Mouse (Mus musculus): Measurements from ENCODE around the gene Qrfp.
A peak's percentile ranks its signal among the peaks of the same experiment; 100 is the strongest.

Qrfp gene

GRCm38 (mm10) chr2:31815367-31815766 is 5.0 kb upstream of the Qrfp start:
- DNase-seq (ENCODE audit: extremely low spot score) = peak; percentile 67

DNA sequence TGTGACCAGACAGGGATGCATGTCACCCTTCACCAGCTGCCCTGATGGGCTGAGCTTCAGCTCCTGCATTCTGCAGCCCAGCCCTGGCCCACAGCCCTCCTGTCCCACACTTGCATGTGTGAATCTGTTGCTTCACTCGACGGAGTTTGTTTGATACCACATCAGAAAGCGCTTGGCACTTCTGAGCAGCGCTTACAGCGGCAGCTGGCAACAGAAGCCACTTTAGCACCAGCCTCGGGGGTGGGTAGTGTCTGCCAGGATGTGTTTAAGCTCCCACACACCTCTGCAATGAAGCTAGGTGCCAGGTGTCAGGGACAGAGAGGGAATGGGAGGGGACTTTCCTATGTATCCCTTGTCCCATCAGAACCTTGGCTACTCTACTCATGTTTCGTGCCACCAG is 4.3 kb upstream of the Qrfp start:
- DNase-seq (ENCODE audit: extremely low spot score) = no peak

- no peak for DNase-seq (ENCODE audit: extremely low spot score)
Measured at GRCm38 (mm10) chr2:31813641-31814040, 3.3 kb upstream of the Qrfp start.

DNA sequence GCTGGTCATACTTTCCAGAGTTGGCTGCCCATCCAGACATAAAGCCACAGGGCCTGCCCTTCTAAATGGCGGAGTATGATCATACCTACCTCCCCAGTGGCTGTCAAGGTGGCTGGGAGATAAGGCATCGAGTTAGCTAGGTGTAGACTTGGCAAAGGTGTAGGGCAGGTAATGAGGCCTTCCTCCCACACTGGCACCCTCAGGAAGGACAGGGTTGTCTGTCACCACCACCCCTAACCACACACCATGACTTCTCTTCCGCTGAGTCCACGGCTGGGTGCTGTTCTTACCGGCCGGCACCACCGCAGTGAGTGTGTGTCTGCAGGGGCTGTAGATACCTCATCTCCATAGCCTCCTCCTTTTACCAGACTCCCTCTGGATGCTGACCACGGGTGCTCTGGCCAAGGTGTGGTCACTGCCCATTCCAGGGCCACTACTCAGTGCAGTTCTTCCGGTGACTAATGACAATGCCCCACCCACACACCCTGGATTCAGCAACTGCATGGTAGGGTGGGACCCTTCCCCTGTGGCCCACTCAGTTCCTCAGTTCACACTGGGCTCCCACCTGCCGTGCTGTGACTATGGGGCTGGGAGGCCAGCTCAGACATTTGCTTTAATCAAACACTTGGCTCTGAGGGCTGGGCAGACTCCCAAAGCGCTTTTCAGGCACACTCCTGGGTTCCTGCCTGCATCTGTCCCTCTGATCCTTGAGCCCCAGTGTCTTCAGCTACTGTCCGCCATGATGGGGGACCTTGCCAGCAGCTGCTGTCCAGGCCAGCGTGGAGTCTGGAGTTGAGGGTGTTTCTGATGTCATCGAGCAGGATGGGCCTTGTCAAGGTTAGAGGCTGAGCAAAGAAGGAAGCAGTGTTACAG is 942 bp upstream of the Qrfp start:
- DNase-seq (ENCODE audit: extremely low spot score) = no peak

DNA sequence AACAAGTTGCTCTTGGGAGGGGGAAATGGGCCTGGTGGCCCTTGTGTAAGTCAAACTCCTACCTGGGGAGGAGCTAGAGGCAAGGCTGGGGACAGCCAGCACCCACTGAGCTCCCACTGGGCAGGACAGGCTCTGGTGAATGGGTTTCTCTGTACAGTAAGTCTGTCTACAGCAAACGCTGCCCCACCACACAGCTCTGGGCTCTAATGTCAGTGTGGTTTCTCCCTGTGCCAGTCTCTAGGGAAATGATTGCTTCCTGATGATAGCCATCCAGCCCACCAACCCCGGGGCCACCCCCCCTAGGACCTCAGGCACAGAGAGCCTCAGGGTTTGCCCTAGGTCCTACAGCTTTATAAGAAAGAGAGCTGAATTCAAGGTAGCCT is 1.0 kb downstream of the Qrfp start:
- no peak for DNase-seq (ENCODE audit: extremely low spot score)

GRCm38 (mm10) chr2:31808410-31809357 is 1.7 kb downstream of the Qrfp start:
- DNase-seq (ENCODE audit: extremely low spot score) = no peak

DNA sequence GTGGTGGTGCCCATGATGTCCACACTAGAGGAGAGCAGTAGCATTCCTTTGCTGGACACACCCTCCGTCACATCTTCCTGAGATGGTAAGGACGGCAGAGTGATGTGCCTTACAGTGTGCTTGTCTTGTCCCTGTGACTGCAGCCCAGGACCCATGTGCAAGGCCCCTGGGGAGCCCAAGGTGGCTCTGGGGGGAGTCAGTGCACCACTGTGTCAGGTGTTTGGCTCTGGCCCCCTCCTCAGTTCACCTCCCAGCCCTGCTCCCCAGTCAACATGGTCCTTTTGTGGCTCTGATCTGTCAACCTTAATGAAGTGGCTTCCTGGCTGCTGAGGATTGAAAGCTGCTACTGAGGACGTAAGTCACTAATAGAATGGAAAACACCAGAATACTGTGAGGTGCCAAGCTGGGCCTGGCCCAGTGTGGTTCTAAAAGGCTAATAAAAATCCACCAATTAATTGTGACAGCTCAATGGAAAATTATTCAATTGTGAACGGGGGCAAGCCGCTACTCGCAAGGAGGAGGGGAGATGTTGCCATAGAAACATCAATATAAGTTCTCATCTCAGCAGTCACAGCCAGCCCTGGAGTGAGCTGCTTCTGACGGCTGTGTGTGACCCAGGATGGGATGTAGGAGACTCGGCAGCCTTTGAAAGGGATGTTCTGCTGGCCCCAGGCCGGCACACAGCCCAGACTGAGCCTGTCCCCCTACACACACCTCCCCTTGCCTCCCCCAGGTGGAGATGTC is 3.6 kb downstream of the Qrfp start:
- no peak for DNase-seq (ENCODE audit: extremely low spot score)

- DNase-seq (ENCODE audit: extremely low spot score) = no peak
Measured at GRCm38 (mm10) chr2:31803480-31803879, 6.9 kb downstream of the Qrfp start.

DNA sequence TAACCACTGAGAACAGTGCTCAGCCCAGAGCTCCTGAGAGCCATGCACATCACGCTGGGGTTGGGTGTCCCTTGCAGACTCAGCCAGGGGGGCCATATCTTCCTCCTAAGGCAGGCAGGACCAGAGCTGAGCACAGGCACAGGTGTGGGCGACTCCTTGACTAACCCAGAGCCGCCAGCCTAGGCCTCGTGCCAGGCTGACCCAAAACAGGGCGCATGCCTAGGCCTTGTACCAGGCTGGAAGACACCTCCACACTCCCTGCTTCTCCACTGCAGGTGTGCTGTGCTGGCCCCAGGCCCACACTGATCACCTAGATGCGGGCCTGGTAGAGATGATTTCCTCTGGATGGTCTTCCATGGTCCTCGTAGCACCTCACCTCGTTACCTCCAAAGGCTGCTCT is 7.6 kb downstream of the Qrfp start:
- DNase-seq (ENCODE audit: extremely low spot score) = no peak

GRCm38 (mm10) chr2:31801416-31801815 is 9.0 kb downstream of the Qrfp start:
- DNase-seq (ENCODE audit: extremely low spot score) = no peak

DNA sequence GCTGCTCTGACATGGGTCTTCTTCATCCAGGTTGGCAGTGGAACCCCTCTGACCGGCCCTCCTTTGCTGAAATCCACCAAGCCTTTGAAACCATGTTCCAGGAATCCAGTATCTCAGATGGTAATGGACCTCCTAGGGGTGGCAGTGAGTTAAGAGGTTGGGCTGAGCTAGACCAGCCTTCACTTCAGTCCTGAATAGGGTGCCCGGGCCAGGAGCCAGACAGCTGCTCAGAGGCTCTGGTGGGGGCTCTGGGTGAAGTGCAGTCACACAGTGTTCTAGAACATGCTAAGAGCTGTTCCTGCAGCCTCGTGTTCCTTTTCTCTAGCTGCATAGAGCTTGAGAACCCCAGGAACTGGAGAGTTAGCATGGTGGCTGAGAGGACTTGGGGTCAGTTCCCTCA is 13.4 kb downstream of the Qrfp start:
- DNase-seq (ENCODE audit: extremely low spot score) = no peak

DNA sequence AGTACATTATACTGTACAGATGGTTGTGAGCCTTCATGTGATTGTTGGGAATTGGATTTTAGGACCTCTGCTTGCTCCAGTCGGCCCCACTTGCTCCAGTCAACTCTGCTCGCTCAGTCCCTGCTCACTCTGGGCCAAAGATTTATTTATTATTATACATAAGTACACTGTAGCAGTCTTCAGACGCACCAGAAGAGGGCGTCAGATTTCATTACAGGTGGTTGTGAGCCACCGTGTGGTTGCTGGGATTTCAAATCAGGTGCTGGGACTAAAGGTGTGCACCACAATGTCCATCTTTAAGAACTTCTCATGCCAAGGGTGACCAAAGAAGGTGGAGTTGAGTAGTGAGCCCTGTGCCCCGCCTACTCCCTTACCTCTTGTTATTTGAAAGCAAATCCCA is 17.8 kb downstream of the Qrfp start:
- DNase-seq (ENCODE audit: extremely low spot score) = no peak

DNA sequence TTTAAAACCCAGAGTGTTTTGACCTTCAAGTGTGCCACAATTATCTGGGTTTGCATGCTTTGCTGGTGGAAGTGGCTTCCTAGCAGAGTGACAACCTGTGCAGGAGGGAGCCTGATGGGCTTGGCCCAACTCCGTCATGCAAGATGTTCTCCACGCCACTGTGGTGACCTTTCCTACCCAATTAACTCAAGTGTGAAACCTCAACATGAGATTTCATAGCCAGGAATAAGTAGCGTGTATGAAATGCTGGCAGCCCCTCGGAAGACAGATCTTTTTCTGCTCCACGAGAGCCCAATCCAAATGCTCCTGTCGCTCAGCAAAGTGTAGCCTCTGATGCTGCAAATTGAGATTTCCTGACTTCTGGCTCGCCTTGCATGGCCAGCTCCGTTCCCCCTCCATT is 19.1 kb downstream of the Qrfp start:
- no peak for DNase-seq (ENCODE audit: extremely low spot score)

GRCm38 (mm10) chr2:31790728-31791251 is 19.6 kb downstream of the Qrfp start:
- DNase-seq (ENCODE audit: extremely low spot score) = no peak

GRCm38 (mm10) chr2:31789215-31789614 is 21.2 kb downstream of the Qrfp start:
- DNase-seq (ENCODE audit: extremely low spot score) = no peak

GRCm38 (mm10) chr2:31788227-31788626 is 22.2 kb downstream of the Qrfp start:
- DNase-seq (ENCODE audit: extremely low spot score) = no peak

- peak; percentile 80 for DNase-seq (ENCODE audit: extremely low spot score)
Measured at GRCm38 (mm10) chr2:31787029-31787428, 23.4 kb downstream of the Qrfp start.

- DNase-seq (ENCODE audit: extremely low spot score) = peak; percentile 73
Measured at GRCm38 (mm10) chr2:31785074-31785473, 25.3 kb downstream of the Qrfp start.

- DNase-seq (ENCODE audit: extremely low spot score) = no peak
Measured at GRCm38 (mm10) chr2:31782958-31783602, 27.3 kb downstream of the Qrfp start.

- DNase-seq (ENCODE audit: extremely low spot score) = no peak
Measured at GRCm38 (mm10) chr2:31779258-31779657, 31.1 kb downstream of the Qrfp start.

- no peak for DNase-seq (ENCODE audit: extremely low spot score)
Measured at GRCm38 (mm10) chr2:31776479-31776878, 33.9 kb downstream of the Qrfp start.

Measured in embryo, embryonic 9.5 days (tissue).